Mouse (Mus musculus): ENCODE measurements around the gene Olfr536.
"Not testable (repeated sequence)": the region's sequence is repeated elsewhere in the genome, so short reads cannot be mapped to it uniquely, and the experiment has no call there.

The Olfr536 gene

GRCm38 (mm10) chr7:140507346-140508021 lies at the start of gene Olfr536:
Olfr536 (minus strand) TSS chr7:140507396.
- not testable (repeated sequence) for DNase-seq (ENCODE audit: low spot score)

- DNase-seq (ENCODE audit: low spot score) = no peak
Observed at GRCm38 (mm10) chr7:140539746-140540145, 32.5 kb upstream of the Olfr536 start.

GRCm38 (mm10) chr7:140494702-140495101 lies 12.5 kb downstream of the Olfr536 start:
- DNase-seq (ENCODE audit: low spot score) = no peak

- DNase-seq (ENCODE audit: low spot score) = no peak
Observed at GRCm38 (mm10) chr7:140494231-140494630, 13.0 kb downstream of the Olfr536 start.

- DNase-seq (ENCODE audit: low spot score) = no peak
Observed at GRCm38 (mm10) chr7:140488981-140489380, 18.2 kb downstream of the Olfr536 start.

GRCm38 (mm10) chr7:140483916-140484315 lies 23.3 kb downstream of the Olfr536 start, which contains the start of gene Olfr535:
Olfr535 (plus strand) TSS chr7:140484216.
- DNase-seq (ENCODE audit: low spot score) = no peak

- no peak for DNase-seq (ENCODE audit: low spot score)
Observed at GRCm38 (mm10) chr7:140478733-140479132, 28.5 kb downstream of the Olfr536 start.

GRCm38 (mm10) chr7:140477886-140478285 lies 29.3 kb downstream of the Olfr536 start:
- DNase-seq (ENCODE audit: low spot score) = no peak

- DNase-seq (ENCODE audit: low spot score) = not testable (repeated sequence)
Observed at GRCm38 (mm10) chr7:140463070-140463469, 44.1 kb downstream of the Olfr536 start, which contains the start of gene Olfr533. Olfr533 (plus strand) TSS chr7:140463370.

Measured in spleen, adult 12 weeks (tissue).